Mouse (Mus musculus) splenic B cell, adult 2 months (primary cell): ENCODE results near the gene Itpr3.

ENCODE experiments used
- DNase-seq: peaks from one replicate; pipeline ENCODE4 v3.0.0-alpha.2; 2011; ENCODE audit warnings: low read depth, low spot score
- H3K27me3 ChIP-seq: 2 replicates; pipeline ENCODE4 v1.6.1; 2012; ENCODE audit warnings: mild to moderate bottlenecking, low read length, moderate library complexity, mixed read lengths; ENCODE audit not compliant: control insufficient read depth, poor library complexity, insufficient read depth, severe bottlenecking
- H3K36me3 ChIP-seq: 2 replicates; pipeline ENCODE4 v1.6.1; 2012; ENCODE audit warnings: mild to moderate bottlenecking, low read length, moderate library complexity, mixed read lengths; ENCODE audit not compliant: control insufficient read depth, poor library complexity, insufficient read depth, severe bottlenecking

Gene Itpr3

GRCm38 (mm10) chr17:27125669-27126202 is 68.6 kb downstream of the Itpr3 start:
- H3K27me3 ChIP-seq, result no peaks in the 10 kb centered on the region

GRCm38 (mm10) chr17:27126974-27127373 is 69.9 kb downstream of the Itpr3 start:
- DNase-seq, result no peak
- Histone ChIP-seq H3K27me3 (no peaks in the 10 kb centered on the region), H3K36me3 (peaks cover 1% of the 10 kb centered on the region)

More at GRCm38 (mm10) chr17:27125669-27126202, 68.6 kb downstream of the Itpr3 start:
- no peak for DNase-seq
- H3K36me3 ChIP-seq, result peaks cover 3% of the 10 kb centered on the region

DNA sequence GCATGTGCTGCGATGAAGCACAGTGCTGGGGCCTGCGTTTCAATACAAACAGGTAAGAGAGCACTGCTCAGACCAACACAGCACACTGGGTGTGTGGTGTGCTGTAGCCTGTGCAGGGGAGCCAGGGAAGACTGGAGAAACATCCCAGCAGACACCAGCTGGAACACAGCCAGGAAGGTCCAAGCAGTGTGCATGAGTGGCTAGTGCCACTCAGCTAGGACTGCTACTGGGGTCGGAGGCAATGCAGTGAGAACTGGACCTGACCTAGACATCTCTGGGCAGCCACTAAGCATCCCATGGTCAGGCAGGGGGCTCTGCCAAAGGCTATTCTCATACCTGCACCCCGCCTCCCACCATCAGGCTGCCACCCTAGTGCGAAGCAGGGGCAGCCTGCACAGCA is 71.1 kb downstream of the Itpr3 start:
- no peak for DNase-seq
- no peaks in the 10 kb centered on the region for H3K27me3 ChIP-seq
- H3K36me3 ChIP-seq, result no peaks in the 10 kb centered on the region; the same call in none of the 2 replicates

GRCm38 (mm10) chr17:27129291-27129690 is 72.2 kb downstream of the Itpr3 start:
- Histone ChIP-seq H3K27me3 (no peaks in the 10 kb centered on the region), H3K36me3 (no peaks in the 10 kb centered on the region; the same call in none of the 2 replicates)
- DNase-seq, result no peak

DNA sequence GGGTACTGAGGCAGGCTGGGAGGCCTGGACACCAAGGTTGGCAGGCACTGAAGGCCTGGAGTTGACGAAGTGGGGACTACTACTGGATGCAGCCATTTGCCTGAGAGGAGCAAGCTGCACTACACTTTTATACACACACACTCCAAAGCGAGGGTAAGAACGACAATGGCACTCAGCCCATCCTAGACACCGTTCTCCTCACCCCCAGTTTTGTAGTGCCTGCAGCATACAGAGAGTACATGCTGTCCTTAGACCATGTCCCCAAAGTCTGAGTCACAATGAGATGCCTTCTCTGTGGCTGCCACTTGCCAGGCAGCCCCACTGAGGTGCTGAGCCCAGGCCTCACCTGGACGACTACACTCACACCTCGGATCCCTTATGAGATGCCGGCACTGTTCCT is 72.7 kb downstream of the Itpr3 start:
- Histone ChIP-seq H3K27me3 (no peaks in the 10 kb centered on the region), H3K36me3 (no peaks in the 10 kb centered on the region; the same call in none of the 2 replicates)
- no peak for DNase-seq

GRCm38 (mm10) chr17:27130246-27130645 is 73.1 kb downstream of the Itpr3 start:
- Histone ChIP-seq H3K27me3 (no peaks in the 10 kb centered on the region), H3K36me3 (no peaks in the 10 kb centered on the region; the same call in none of the 2 replicates)
- DNase-seq, result no peak

GRCm38 (mm10) chr17:27131240-27131665 is 74.1 kb downstream of the Itpr3 start:
- no peak for DNase-seq
- H3K27me3 ChIP-seq, result no peaks in the 10 kb centered on the region

GRCm38 (mm10) chr17:27132238-27132637 is 75.1 kb downstream of the Itpr3 start:
- no peak for DNase-seq
- Histone ChIP-seq H3K27me3 (no peaks in the 10 kb centered on the region), H3K36me3 (no peaks in the 10 kb centered on the region; the same call in 1 of the 2 replicates)

More at GRCm38 (mm10) chr17:27131240-27131665, 74.1 kb downstream of the Itpr3 start:
- no peaks in the 10 kb centered on the region; the same call in 1 of the 2 replicates for H3K36me3 ChIP-seq

GRCm38 (mm10) chr17:27133551-27134141 is 76.5 kb downstream of the Itpr3 start, which contains the start of gene Uqcc2:
Gene Uqcc2 (minus strand): TSS chr17:27133916.
- H3K27me3 ChIP-seq, result no peaks in the 10 kb centered on the region
- H3K36me3 ChIP-seq, result no peaks in the 10 kb centered on the region
- peak; percentile 99 for DNase-seq

DNA sequence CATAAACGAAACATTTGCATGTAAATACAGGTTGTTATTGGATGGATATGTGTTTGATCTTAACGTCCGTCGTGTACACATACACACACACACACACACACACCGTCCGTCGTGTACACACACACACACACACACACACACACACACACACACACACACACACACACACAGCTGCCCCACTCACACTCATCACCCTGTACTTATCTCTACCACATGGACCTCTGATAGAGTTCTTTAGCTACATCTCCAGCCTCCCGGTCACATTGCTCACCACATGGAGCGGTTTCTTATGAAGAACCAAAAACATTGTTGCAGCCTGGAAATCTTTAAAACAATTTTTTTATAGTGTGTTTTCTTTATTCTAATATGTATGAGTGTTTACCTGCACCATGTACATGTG is 77.1 kb downstream of the Itpr3 start:
- H3K36me3 ChIP-seq, result no peaks in the 10 kb centered on the region
- no peaks in the 10 kb centered on the region for H3K27me3 ChIP-seq
- no peak for DNase-seq

DNA sequence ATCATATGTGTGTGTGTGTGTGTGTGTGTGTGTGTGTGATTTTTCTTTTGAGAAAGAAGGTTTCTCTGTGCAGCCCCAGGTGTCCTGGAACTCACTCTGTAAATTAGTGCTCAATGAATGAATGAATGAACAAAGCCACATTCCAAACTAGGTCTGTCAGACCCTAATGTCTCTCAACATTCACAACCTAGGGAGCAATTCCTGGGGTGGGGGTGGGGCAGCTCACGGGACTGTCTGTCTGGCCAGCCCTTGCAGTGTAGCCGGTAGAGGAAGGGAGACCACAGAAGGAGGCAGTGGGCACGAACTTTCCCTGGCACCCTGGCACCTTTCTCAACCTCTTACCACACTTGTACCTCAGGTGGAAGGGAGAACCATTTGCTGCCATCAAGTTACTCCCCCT is 77.6 kb downstream of the Itpr3 start:
- H3K27me3 ChIP-seq, result no peaks in the 10 kb centered on the region
- H3K36me3 ChIP-seq, result no peaks in the 10 kb centered on the region
- no peak for DNase-seq

DNA sequence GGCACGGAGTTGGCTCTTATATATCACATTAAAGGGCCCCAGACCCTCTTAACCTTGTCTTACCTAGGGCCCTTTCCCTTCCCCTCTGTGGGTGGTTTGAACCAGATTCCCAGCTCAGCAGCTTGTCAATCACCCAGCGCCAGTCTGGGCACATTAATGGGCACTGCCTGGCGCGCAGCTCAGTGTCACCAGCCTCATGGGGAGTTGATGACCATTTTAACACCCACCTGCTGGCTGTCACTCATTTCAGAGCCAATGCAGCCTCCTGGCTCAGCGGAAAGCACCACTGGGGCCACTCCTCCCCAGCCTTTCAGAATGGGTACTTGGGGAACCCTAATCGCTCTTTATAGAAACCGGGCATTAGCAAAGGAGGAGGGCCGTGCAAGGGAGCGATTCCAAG is 81.3 kb downstream of the Itpr3 start:
- DNase-seq, result no peak
- H3K36me3 ChIP-seq, result no peaks in the 10 kb centered on the region
- no peaks in the 10 kb centered on the region for H3K27me3 ChIP-seq

DNA sequence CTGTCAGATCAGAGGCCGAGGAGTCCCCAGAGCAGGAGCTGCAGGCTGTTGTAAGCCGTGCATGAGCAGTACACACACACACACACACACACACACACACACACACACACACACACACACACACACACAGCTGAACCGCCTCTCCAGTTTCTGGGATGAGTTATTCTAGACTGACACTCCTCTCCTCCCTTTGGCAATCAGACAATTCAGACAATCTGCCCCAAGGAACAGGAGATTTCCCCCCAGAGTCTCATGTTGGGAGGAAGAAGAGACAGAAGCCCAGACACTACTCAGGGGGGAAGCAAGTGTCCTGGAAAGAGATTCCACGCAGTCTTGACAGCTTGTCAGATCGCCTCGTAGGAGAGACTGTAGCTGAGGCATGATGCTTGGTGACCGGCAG is 82.2 kb downstream of the Itpr3 start:
- no peak for DNase-seq
- Histone ChIP-seq H3K27me3 (no peaks in the 10 kb centered on the region), H3K36me3 (no peaks in the 10 kb centered on the region)

DNA sequence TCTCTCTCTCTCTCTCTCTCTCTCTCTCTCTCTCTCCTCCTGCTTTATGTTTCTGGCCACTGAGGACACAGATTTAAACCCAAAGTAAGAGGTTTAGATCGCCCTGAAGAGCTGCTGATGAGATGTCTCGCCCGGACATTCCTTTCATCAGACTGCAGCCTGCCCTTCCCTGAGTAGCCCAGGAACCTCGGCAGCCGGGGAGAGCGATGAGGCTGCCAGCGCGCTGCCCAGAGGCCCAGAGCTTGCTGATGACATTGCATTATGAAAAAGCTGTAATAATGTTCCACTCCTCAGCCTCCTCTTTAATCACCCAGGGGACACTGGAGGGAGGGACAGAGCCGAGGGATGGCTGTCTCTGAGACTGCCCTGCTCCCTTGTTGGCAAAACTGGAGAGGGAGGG is 83.2 kb downstream of the Itpr3 start:
- Histone ChIP-seq H3K36me3 (no peaks in the 10 kb centered on the region), H3K27me3 (no peaks in the 10 kb centered on the region)
- DNase-seq, result no peak

GRCm38 (mm10) chr17:27141971-27142450 is 84.9 kb downstream of the Itpr3 start:
- Histone ChIP-seq H3K36me3 (no peaks in the 10 kb centered on the region), H3K27me3 (no peaks in the 10 kb centered on the region)
- DNase-seq, result no peak
